Mouse (Mus musculus): ENCODE measurements at regions not wholly inside any gene's neighbourhood (a gene's known extent, or its start where the extent isn't known, plus 50 kb on each side); places are given as distances from the start of the nearest gene placed in this dataset.

GRCm38 (mm10) chr8:8044296-8044695, 616.7 kb downstream of the Efnb2 start:
- DNase-seq, result no peak

DNA sequence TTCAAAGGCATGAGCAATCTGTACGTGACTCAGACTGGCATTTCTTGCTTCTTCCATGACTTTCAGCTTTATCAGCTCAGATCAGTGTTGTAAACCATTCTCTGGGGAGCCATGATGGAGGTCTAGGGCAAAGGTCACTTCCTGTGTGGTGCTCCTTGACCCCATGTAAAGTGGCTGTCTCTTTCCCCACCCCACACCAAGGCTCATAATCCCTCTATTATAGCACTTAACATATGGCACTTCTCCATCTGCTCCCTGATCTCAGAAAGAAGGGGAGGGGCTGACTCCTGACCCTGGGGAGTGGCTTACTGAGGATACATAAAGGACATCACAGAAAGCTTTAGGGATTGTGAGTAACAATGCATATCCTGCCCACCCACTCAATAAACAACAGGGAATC, 623.1 kb downstream of the Efnb2 start:
- DNase-seq, result no peak

DNA sequence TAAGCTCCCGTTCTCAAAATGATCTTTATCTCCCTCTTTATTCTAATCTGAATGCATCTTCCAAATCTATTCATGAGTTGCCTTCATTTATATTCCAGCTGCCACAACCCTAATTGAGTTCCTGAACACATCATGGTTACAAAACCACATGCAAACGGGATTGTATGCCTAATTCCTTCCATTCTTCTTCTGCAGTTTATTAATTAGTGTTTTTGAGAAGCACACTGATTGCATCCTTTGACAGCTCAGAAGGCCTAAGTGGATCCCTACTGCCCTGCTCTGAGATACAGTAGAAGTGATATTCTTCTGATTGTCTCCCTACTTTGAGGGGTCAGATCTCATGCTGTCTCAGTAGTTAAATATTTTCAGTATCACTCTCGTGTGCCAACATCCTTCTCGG, 649.9 kb downstream of the Efnb2 start:
- DNase-seq, result no peak

DNA sequence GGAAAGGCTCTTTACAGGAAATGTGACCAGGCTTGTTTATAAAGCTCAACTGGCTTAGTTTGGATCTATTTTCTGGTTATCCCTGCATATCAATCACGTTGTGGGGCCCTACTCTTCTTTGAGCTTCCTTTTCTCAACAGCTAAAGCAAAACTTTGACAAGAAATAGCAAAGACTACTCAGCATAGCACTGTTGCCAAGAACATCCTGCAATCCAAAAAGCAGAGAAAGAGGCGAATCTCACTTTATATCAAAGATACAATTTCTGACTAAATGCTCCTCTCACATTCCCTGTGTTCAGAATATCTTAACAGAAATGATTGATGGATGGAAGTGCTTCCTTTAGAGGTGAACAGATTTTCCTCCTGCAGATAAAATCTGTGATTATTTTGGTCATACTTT, 666.1 kb downstream of the Efnb2 start:
- no peak for DNase-seq

- DNase-seq, result no peak
Measured at GRCm38 (mm10) chr8:7988820-7989219, 672.2 kb downstream of the Efnb2 start.

GRCm38 (mm10) chr8:7977020-7977419, 684.0 kb downstream of the Efnb2 start:
- DNase-seq, result no peak

GRCm38 (mm10) chr8:7973791-7974190, 687.3 kb downstream of the Efnb2 start:
- DNase-seq, result no peak

- DNase-seq, result peak; percentile 28
Measured at GRCm38 (mm10) chr8:7964276-7964675, 696.8 kb downstream of the Efnb2 start.

- DNase-seq, result no peak
Measured at GRCm38 (mm10) chr8:7956745-7957144, 704.3 kb downstream of the Efnb2 start.

DNA sequence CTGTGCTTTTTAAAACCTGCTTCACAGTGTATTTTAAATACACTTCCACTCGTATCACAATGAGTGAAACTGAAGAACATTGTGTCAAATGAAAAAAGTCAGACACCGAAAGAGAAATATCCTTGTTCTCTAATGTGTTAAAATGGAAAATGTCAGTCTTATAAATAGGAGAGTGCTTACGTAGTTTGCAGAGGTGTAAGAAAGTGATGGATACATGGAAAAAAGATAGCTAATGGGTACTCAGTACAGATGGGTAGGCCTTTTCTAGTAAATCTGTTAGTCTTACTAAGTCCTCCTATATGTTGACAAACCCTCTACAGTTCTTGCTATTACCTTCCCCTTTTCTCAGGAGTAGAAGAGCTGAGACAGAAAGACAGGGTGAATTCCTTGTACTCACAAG, 706.2 kb downstream of the Efnb2 start:
- no peak for DNase-seq

DNA sequence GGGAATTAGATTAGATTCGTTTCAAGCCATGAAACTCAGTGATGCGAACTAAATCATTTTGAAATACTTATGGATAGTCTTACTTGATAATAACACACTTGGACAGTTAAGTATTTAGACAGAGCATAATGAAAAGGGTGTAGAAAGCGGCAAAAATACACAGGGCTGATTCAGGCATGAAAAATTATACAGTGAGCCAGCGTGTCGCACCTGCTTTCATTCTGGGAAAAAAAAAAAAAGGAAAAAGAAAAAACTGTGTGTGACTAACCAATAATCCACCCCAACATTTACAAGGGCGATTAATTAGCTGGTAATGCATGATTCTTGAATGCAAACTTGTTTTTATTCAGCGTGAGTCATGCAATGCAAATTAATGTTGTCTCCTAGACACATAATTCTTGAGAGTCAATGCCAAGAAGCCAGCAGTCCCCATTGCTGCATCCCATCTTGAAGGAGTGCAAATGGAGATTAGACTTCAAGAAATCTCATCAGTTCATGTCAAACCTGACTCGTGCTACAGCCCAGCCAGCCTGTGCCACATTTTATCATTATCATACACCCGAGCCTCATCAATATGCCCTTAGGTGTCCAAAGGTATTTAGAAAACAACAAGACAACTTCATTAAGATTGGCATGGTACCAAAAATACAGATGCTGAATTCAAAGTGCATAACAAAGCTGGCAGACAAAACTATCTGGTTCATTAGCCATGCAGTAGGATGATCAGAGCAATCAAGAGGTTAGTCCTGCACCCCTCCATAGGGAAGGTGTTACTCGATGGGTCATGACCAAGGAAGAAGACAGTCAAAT, 714.9 kb downstream of the Efnb2 start:
- peak; percentile 59 for DNase-seq

GRCm38 (mm10) chr8:7936596-7936995, 724.4 kb downstream of the Efnb2 start:
- DNase-seq, result no peak

- DNase-seq, result no peak
Measured at GRCm38 (mm10) chr8:7919416-7919815, 741.6 kb downstream of the Efnb2 start.

GRCm38 (mm10) chr8:7894338-7894737, 766.7 kb downstream of the Efnb2 start:
- DNase-seq, result no peak

- no peak for DNase-seq
Measured at GRCm38 (mm10) chr8:7853169-7853568, 807.9 kb downstream of the Efnb2 start.

GRCm38 (mm10) chr8:7850573-7850972, 810.5 kb downstream of the Efnb2 start:
- DNase-seq, result peak; percentile 22

GRCm38 (mm10) chr8:7831948-7832347, 829.1 kb downstream of the Efnb2 start:
- DNase-seq, result peak; percentile 44

- no peak for DNase-seq
Measured at GRCm38 (mm10) chr8:7827811-7828210, 833.2 kb downstream of the Efnb2 start.

- no peak for DNase-seq
Measured at GRCm38 (mm10) chr8:7808395-7808794, 852.6 kb downstream of the Efnb2 start.

DNA sequence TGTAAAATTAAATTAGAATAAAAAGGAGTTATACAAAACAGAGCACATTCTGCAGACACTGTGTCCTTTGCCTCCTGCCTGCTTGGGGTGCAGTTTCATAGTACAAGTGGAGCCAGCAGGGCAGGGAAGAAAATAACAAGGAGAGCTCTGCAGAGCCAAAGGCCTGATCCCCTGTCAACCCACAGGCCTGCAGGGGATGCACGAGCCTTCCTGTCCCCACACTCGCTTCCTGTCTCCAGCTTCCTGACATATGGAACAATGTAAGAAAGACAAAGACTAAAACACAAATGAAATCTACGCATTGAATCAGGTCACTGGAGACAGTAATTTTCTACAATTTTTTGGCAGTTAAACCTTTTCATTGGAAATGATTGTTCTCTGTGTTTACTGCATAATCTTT, 861.8 kb downstream of the Efnb2 start:
- no peak for DNase-seq

- no peak for DNase-seq
Measured at GRCm38 (mm10) chr8:7796156-7796555, 864.9 kb downstream of the Efnb2 start.

DNA sequence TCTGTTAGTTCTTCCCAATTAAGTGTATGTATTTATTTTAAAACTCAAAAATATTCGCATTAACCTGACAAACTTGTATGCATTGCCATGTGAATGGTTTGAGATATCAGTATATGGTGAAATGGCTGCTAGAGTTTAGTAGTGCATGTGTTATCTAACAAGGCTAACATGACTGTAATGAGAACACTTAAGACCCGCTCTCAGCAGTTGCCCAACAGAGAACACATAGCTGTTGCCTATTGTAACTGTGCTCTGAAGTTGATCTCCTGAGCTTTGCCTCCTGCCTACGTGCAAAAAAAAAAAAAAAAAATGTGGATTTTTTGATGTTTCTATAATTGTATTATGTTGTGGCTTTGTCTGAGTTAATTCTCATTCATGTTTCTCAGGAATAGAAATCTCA, 897.2 kb downstream of the Efnb2 start:
- DNase-seq, result no peak

GRCm38 (mm10) chr8:7760987-7761386, 900.1 kb downstream of the Efnb2 start:
- no peak for DNase-seq

DNA sequence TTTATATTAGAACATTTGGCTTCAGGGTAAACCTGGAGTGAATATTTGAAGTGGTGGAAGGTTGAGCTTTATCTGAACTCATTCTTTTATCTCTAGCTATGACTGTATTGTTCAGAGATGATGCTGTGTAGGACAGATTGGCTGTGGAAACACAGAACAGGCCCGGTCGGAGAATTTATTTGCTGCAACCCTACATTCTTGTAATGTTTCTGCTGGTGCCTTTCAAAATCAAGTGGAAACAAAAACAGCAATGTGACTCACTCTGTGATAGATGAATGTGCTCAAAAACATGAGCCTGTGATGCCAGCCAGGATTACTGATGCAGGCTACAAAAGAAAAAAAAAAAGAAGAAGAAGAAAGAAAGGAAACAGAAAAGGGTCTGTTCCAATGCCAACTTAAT, 928.3 kb downstream of the Efnb2 start:
- DNase-seq, result no peak

GRCm38 (mm10) chr8:7721880-7722279, 939.2 kb downstream of the Efnb2 start:
- no peak for DNase-seq
